Comparison of ENCODE assay signal across 8 mouse cellular contexts in the genomic region with DNA sequence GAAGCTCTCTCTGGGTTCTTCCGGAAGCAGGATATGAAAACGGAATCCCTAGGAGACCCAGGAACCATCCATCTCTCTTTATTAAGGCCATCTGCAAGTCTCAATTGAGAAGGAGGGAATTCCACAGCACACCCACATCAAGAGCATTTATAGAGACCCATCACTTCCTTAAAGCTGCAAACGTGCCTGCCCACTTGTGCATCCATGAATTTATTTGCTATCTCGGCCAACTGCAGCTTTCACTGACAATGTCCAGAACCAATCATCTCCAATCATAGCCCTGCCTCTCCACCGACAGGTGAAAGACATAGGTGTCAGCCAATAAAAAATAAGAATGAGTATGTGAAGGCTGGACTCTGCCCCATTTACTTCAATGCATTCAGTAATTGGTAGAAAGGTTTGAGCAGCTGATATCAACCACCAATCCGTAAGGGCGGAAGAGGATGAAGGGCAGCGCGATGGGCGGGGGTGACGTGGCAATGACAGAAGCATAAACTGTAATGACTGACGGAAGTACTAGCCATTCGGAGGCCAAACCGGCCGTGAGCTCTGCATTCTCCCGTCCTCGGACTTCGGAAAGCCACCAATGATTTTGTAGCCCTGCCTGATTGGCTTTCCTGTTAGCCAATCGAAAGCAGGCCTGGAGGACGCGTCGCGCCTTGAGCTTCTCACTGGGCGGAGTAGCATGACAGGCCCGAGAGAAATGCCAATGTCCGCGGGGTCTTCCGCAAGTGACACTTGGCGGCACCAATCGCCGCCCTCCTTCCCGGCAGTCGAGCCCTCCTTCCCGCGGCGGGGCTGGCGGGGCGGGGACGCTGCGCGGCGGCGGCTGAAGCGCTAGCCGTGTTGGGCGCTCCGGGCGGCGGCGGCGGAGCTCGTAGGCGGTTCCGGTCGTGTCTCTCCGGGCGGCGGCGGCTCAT. TPM values are rescaled to one million over a fixed set of nuclear protein-coding genes. Genes with fewer than 3 reads are reported as not detected.
DNase-seq lines count a peak whose midpoint lies in the region; ATAC-seq and TF ChIP-seq lines count a peak whose summit lies in the region.

A gene (plus strand): TSS at position 919 of the 920 bp plus-strand sequence.

- TF ChIP-seq EP300 in MEL (IDR thresholded peaks at IDR 0.05; ENCODE audit: low read depth in 1 of 2, low read length in 2 of 2): no peak

- H3K4me3 ChIP-seq in MEL (ENCODE audit: control insufficient read depth in 1 of 2, insufficient read depth in 1 of 2, low read depth in 2 of 2, low read length in 2 of 2): peak within 1 kb of the TSS; percentile 82 to 98
- H3K4me3 ChIP-seq in cerebellum, adult 2 months (replicated peaks; ENCODE audit: insufficient read depth, low read depth, low read length): peak within 1 kb of the TSS; percentile 72
- H3K4me3 ChIP-seq in forebrain, postnatal 0 days (ENCODE audit: low read depth, low read length): peak within 1 kb of the TSS; percentile 99
- H3K4me3 ChIP-seq in lung, embryonic 15.5 days: peak within 1 kb of the TSS; percentile 86

- peak; percentile 100 for DNase-seq in MEL (ENCODE audit: low read depth, low spot score)
- DNase-seq in cerebellum, adult 2 months: peak; percentile 99 to 100
- DNase-seq in forebrain, postnatal 0 days: peak; percentile 100
- DNase-seq in heart, postnatal 4 days: peak; percentile 99
- DNase-seq in layer of hippocampus, adult 8-10 months (ENCODE audit: low spot score in 2 of 2): peak; percentile 100
- DNase-seq in ovary, adult 18-20 months (ENCODE audit: low spot score): peak; percentile 100
- peak; percentile 100 for DNase-seq in thymus, postnatal 0 days (ENCODE audit: low spot score)

- H3K79me2 ChIP-seq in MEL (ENCODE audit: control insufficient read depth, insufficient read depth, low read length, poor library complexity): peaks cover 31% of the 10 kb centered on the region

- H3K9me3 ChIP-seq in MEL (replicated peaks; ENCODE audit: insufficient read depth, low read length): no peaks in the 10 kb centered on the region
- H3K9me3 ChIP-seq in forebrain, postnatal 0 days (ENCODE audit: low read length): no peaks in the 10 kb centered on the region
- no peaks in the 10 kb centered on the region for H3K9me3 ChIP-seq in lung, embryonic 15.5 days

- no peak for TF ChIP-seq RAD21 in MEL (IDR thresholded peaks at IDR 0.05; ENCODE audit: low read depth, low read length)

- ATAC-seq in forebrain, postnatal 0 days: peak; percentile 95
- ATAC-seq in lung, embryonic 15.5 days (ENCODE audit: borderline replicate concordance, extremely low read depth, low FRiP score, low TSS enrichment): peak; percentile 97

- peak; percentile 37 to 94; a peak in 3 of 4 replicates for TF ChIP-seq POLR2A in MEL (IDR thresholded peaks at IDR 0.05; ENCODE audit: control insufficient read depth in 1 of 2, insufficient read depth in 1 of 2, low read depth in 1 of 2, low read length in 2 of 2, poor library complexity in 1 of 2)
- peak; percentile 87; the same call in 1 of the 2 replicates for TF ChIP-seq POLR2A in cerebellum, adult 2 months (IDR thresholded peaks at IDR 0.05; ENCODE audit: borderline replicate concordance, insufficient read depth, low read length)

- peaks cover 0 to 11% of the 10 kb centered on the region in 2 experiments; a peak in 2 of 4 replicates for H3K36me3 ChIP-seq in MEL (ENCODE audit: control insufficient read depth in 1 of 2, insufficient read depth in 2 of 2, low read length in 2 of 2)
- H3K36me3 ChIP-seq in forebrain, postnatal 0 days (ENCODE audit: insufficient read depth): no peaks in the 10 kb centered on the region
- H3K36me3 ChIP-seq in lung, embryonic 15.5 days: peaks cover 7% of the 10 kb centered on the region; the same call in 1 of the 2 replicates

- TF ChIP-seq CTCF in MEL (IDR thresholded peaks at IDR 0.05 in 2 of 3, conservative IDR thresholded peaks at IDR 0.05 in 1 of 3; ENCODE audit: control insufficient read depth in 1 of 3, insufficient read depth in 1 of 3, low read depth in 2 of 3, low read length in 3 of 3, poor library complexity in 1 of 3, severe bottlenecking in 1 of 3): no peak
- no peak for TF ChIP-seq CTCF in cerebellum, adult 2 months (IDR thresholded peaks at IDR 0.05; ENCODE audit: borderline replicate concordance, insufficient read depth, low read depth, low read length)
- TF ChIP-seq CTCF in forebrain, postnatal 0 days (IDR thresholded peaks at IDR 0.05; ENCODE audit: low read depth): no peak

- H3K9ac ChIP-seq in MEL (ENCODE audit: control insufficient read depth, low read depth, low read length, poor library complexity, severe bottlenecking): peak within 1 kb of the TSS; percentile 91
- peak within 1 kb of the TSS; percentile 79 for H3K9ac ChIP-seq in forebrain, postnatal 0 days
- peak within 1 kb of the TSS; percentile 74 for H3K9ac ChIP-seq in lung, embryonic 15.5 days

- H3K4me2 ChIP-seq in forebrain, postnatal 0 days (ENCODE audit: low read depth): peak within 1 kb of the TSS; percentile 86
- H3K4me2 ChIP-seq in lung, embryonic 15.5 days: peak within 1 kb of the TSS; percentile 91

- 1% methylated on average over 59 of the region's 59 CpGs for WGBS in cerebellum, adult 2 months
- WGBS in forebrain, postnatal 0 days: 2% methylated on average over 59 of the region's 59 CpGs
- WGBS in lung, embryonic 15.5 days: under 1% methylated on average over 34 of the region's 59 CpGs

- H3K27ac ChIP-seq in MEL (ENCODE audit: control insufficient read depth, low read depth, low read length): peak within 1 kb of the TSS; percentile 76
- H3K27ac ChIP-seq in cerebellum, adult 2 months (ENCODE audit: insufficient read depth, low read length): 0 out of 2 replicates have a peak within 1 kb of the TSS, but pooled peaks have one; percentile 60
- peak within 1 kb of the TSS; percentile 91 for H3K27ac ChIP-seq in forebrain, postnatal 0 days (ENCODE audit: low read depth, low read length)
- peak within 1 kb of the TSS; percentile 76 for H3K27ac ChIP-seq in lung, embryonic 15.5 days

- peaks cover 0 to 11% of the 10 kb centered on the region in 2 experiments; a peak in 2 of 4 replicates for H3K4me1 ChIP-seq in MEL (ENCODE audit: control insufficient read depth in 1 of 2, insufficient read depth in 2 of 2, low read length in 2 of 2)
- H3K4me1 ChIP-seq in cerebellum, adult 2 months (ENCODE audit: control insufficient read depth, insufficient read depth, low read length): peaks cover 4% of the 10 kb centered on the region; the same call in 1 of the 2 replicates
- H3K4me1 ChIP-seq in forebrain, postnatal 0 days (ENCODE audit: insufficient read depth): peaks cover 8% of the 10 kb centered on the region; the same call in 1 of the 2 replicates
- H3K4me1 ChIP-seq in lung, embryonic 15.5 days: peaks cover 11% of the 10 kb centered on the region

- H3K27me3 ChIP-seq in MEL (ENCODE audit: control insufficient read depth in 1 of 2, insufficient read depth in 2 of 2, low read length in 2 of 2): no peaks in the 10 kb centered on the region
- no peaks in the 10 kb centered on the region for H3K27me3 ChIP-seq in cerebellum, adult 2 months (ENCODE audit: control insufficient read depth, insufficient read depth, low read length)
- H3K27me3 ChIP-seq in forebrain, postnatal 0 days (ENCODE audit: insufficient read depth, low read length): no peaks in the 10 kb centered on the region
- no peaks in the 10 kb centered on the region for H3K27me3 ChIP-seq in lung, embryonic 15.5 days

TF ChIP-seq in MEL, 35 proteins besides CTCF, POLR2A, EP300 and RAD21 (continues in another document):
- peak; percentile 92 for TF ChIP-seq NELFE (IDR thresholded peaks at IDR 0.05; ENCODE audit: low read depth, low read length)
- no peak for TF ChIP-seq MYB (IDR thresholded peaks at IDR 0.05; ENCODE audit: low read depth, low read length)
- peak; percentile 84 for TF ChIP-seq ELF1 (IDR thresholded peaks at IDR 0.05; ENCODE audit: low read depth, low read length)
- peak; percentile 66 for TF ChIP-seq MYC (IDR thresholded peaks at IDR 0.05; ENCODE audit: low read depth, low read length)
- TF ChIP-seq MXI1 (IDR thresholded peaks at IDR 0.05; ENCODE audit: low read depth, low read length): peak; percentile 67
- peak; percentile 73 for TF ChIP-seq KAT2A (conservative IDR thresholded peaks at IDR 0.05; ENCODE audit: low read depth, low read length)
- peak; percentile 88 for TF ChIP-seq CHD2 (IDR thresholded peaks at IDR 0.05; ENCODE audit: low read length)
- TF ChIP-seq ZC3H11A (IDR thresholded peaks at IDR 0.05; ENCODE audit: low read depth, low read length): no peak
- 0 out of 2 replicates have a peak, but pooled peaks have one; percentile 70 for TF ChIP-seq JUND (IDR thresholded peaks at IDR 0.05; ENCODE audit: low read depth, low read length)
- TF ChIP-seq POLR2AphosphoS2 (IDR thresholded peaks at IDR 0.05; ENCODE audit: low read length): peak; percentile 76; the same call in 1 of the 2 replicates
- peak; percentile 80; the same call in 1 of the 2 replicates for TF ChIP-seq MAZ (IDR thresholded peaks at IDR 0.05; ENCODE audit: low read depth, low read length)
- TF ChIP-seq USF1 (IDR thresholded peaks at IDR 0.05; ENCODE audit: low read depth, low read length): peak; percentile 92
- TF ChIP-seq TCF12 (IDR thresholded peaks at IDR 0.05; ENCODE audit: low read depth, low read length): no peak
- TF ChIP-seq GATA1 (IDR thresholded peaks at IDR 0.05; ENCODE audit: low read depth, low read length): peak; percentile 52; the same call in 1 of the 2 replicates
- TF ChIP-seq ETS1 (IDR thresholded peaks at IDR 0.05; ENCODE audit: low read depth, low read length): 0 out of 2 replicates have a peak, but pooled peaks have one; percentile 4
- peak; percentile 87 for TF ChIP-seq HCFC1 (IDR thresholded peaks at IDR 0.05; ENCODE audit: low read depth, low read length)
- TF ChIP-seq UBTF (IDR thresholded peaks at IDR 0.05; ENCODE audit: borderline replicate concordance, insufficient read depth, low read depth, low read length): no peak
- peak; percentile 52; the same call in 1 of the 2 replicates for TF ChIP-seq MAX (IDR thresholded peaks at IDR 0.05; ENCODE audit: low read length)
- TF ChIP-seq NRF1 (IDR thresholded peaks at IDR 0.05; ENCODE audit: insufficient read depth, low read depth, low read length, poor library complexity, severe bottlenecking): peak; percentile 43; the same call in 1 of the 2 replicates

RNA-seq across cellular contexts. Expression of the gene that starts here (rescaled TPM):
- 16.4 and 16.5 TPM in 2 replicates for total RNA-seq in MEL (2012; rRNA removed)
- 10 to 100 TPM; 38.8 to 64.6 TPM for polyA plus RNA-seq in MEL (2012; ENCODE audit: insufficient read depth in 1 of 2, insufficient read length in 2 of 2, low read depth in 1 of 2, low replicate concordance in 2 of 2, missing spikeins in 1 of 2)
- polyA plus RNA-seq in cerebellum, adult 2 months (2012; rRNA removed): 38.9 and 39.9 TPM in 2 replicates
- total RNA-seq in forebrain, postnatal 0 days (2014; rRNA removed): 27.3 and 30.3 TPM in 2 replicates
- 2.3 and 3.1 TPM in 2 replicates for polyA plus RNA-seq in forebrain, postnatal 0 days (2015; fragmentation: Nextera tagmentation; extraction: Ambion mirVana)
- total RNA-seq in heart, postnatal 4 days (2021): 10 to 100 TPM; 69.5 to 71.2 TPM
- total RNA-seq in layer of hippocampus, adult 8-10 months (2022): 10 to 100 TPM; 49.6 to 55.3 (median 53.3) TPM
- 3.6 and 3.9 TPM in 2 replicates for polyA plus RNA-seq in lung, embryonic 15.5 days (2015; fragmentation: Nextera tagmentation; extraction: Ambion mirVana)
- polyA plus RNA-seq in thymus, postnatal 0 days (2015; fragmentation: Nextera tagmentation; extraction: Ambion mirVana): 5.4 and 6.5 TPM in 2 replicates

Comparison
In these comparisons a context has a peak if more than half of its experiments do, and no peak if none do; other contexts are left out.
1. Peak in every context shown above with its lines: DNase-seq, ATAC-seq, H3K4me3 ChIP-seq and H3K27ac ChIP-seq.